Mouse (Mus musculus): Measurements from ENCODE around the gene D430042O09Rik. TPM values are rescaled to one million over a fixed set of nuclear protein-coding genes. Genes with fewer than 3 reads are reported as not detected.

The D430042O09Rik gene
- polyA plus RNA-seq, 1 experiment = 13.0 TPM

GRCm38 (mm10) chr7:125924044-125924443, 216.4 kb downstream of the D430042O09Rik start:
- no peak overlapping the region for H3K27ac ChIP-seq (ENCODE audit: insufficient read depth, low read length)
- H3K4me1 ChIP-seq (ENCODE audit: control insufficient read depth, insufficient read depth, low read length) = no peaks in the 10 kb centered on the region
- no peak overlapping the region for H3K4me3 ChIP-seq (ENCODE audit: insufficient read depth, low read length)
- TF ChIP-seq CTCF (IDR thresholded peaks at IDR 0.05; ENCODE audit: borderline replicate concordance, insufficient read depth, low read length) (no peak), POLR2A (IDR thresholded peaks at IDR 0.05; ENCODE audit: low read depth, low read length) (no peak)

Other genes with a start within 250 kb of the D430042O09Rik start
- gene Nsmce1, start 216.3 kb upstream of the D430042O09Rik start, polyA plus RNA-seq (2011; ENCODE audit: insufficient read length, low read depth, missing spikeins) = 51.1 and 55.1 TPM in 2 replicates
- gene Il4ra, start 155.8 kb upstream of the D430042O09Rik start, polyA plus RNA-seq (2011; ENCODE audit: insufficient read length, low read depth, missing spikeins) = 45.7 and 58.6 TPM in 2 replicates
- gene Il21r, start 104.5 kb upstream of the D430042O09Rik start, polyA plus RNA-seq (2011; ENCODE audit: insufficient read length, low read depth, missing spikeins) = 0.25 TPM in 1 of 2 replicates, not detected in the other
- gene Gtf3c1, start 108 bp upstream of the D430042O09Rik start, polyA plus RNA-seq (2011; ENCODE audit: insufficient read length, low read depth, missing spikeins) = 74.2 and 93.3 TPM in 2 replicates